Mouse (Mus musculus) embryonic fibroblast, embryonic 13.5 days (primary cell): Measurements from ENCODE around the gene Lhx4. TPM values are rescaled to one million over a fixed set of nuclear protein-coding genes. Genes with fewer than 3 reads are reported as not detected.

ENCODE experiments used
- H3K27ac ChIP-seq: 2 replicates; pipeline ENCODE4 v1.5.1; 2012; ENCODE audit warnings: low read length, control low read depth, inconsistent platforms; ENCODE audit not compliant: insufficient read depth
- H3K4me1 ChIP-seq: 2 replicates; pipeline ENCODE4 v1.6.1; 2011; ENCODE audit warnings: low read length; ENCODE audit not compliant: control insufficient read depth, insufficient read depth
- H3K4me3 ChIP-seq: 2 replicates; pipeline ENCODE4 v1.5.1; 2011; ENCODE audit warnings: mild to moderate bottlenecking, control low read depth, low read length; ENCODE audit not compliant: insufficient read depth
- CTCF ChIP-seq: IDR thresholded peaks from 2 replicates; pipeline ENCODE4 v1.5.1; 2011; ENCODE audit warnings: mild to moderate bottlenecking, control low read depth, low read length, moderate library complexity, borderline replicate concordance; ENCODE audit not compliant: insufficient read depth
- POLR2A ChIP-seq: IDR thresholded peaks from 2 replicates; pipeline ENCODE4 v1.6.1; 2011; ENCODE audit warnings: low read depth, mild to moderate bottlenecking, control low read depth, low read length, moderate library complexity
- polyA plus RNA-seq: library from polyadenylated mRNA; stranded (reverse); fragments of >200 nt; gene quantifications from 2 replicates; pipeline ENCODE4 v1.2.4, GENCODE M21; 2011; ENCODE audit warnings: low read depth; ENCODE audit not compliant: missing spikeins, insufficient read length

Lhx4 gene
- polyA plus RNA-seq, 1 experiment, result not detected

DNA sequence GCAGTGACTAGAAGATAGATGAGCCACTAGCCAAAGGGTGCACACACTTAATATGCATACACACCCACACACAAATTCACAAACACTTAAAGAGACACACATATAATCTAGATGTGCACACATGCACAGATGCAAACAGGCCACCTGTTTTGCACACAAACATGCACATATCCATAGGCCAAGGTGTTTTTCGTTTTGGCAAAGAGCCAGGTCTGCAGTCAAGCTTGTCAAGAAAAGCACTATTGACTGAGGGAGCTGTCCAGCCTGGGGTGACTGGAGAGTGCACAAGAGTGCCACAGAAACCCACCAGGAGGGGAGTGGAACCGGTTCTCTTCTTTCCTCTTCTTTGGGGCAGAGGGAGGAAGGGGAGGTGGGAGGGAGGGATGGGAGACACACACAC lies 20.3 kb downstream of the Lhx4 start:
- no peak for TF ChIP-seq POLR2A
- TF ChIP-seq CTCF, result no peak
- no peak overlapping the region for H3K27ac ChIP-seq
- no peaks in the 10 kb centered on the region for H3K4me1 ChIP-seq
- H3K4me3 ChIP-seq, result no peak overlapping the region

DNA sequence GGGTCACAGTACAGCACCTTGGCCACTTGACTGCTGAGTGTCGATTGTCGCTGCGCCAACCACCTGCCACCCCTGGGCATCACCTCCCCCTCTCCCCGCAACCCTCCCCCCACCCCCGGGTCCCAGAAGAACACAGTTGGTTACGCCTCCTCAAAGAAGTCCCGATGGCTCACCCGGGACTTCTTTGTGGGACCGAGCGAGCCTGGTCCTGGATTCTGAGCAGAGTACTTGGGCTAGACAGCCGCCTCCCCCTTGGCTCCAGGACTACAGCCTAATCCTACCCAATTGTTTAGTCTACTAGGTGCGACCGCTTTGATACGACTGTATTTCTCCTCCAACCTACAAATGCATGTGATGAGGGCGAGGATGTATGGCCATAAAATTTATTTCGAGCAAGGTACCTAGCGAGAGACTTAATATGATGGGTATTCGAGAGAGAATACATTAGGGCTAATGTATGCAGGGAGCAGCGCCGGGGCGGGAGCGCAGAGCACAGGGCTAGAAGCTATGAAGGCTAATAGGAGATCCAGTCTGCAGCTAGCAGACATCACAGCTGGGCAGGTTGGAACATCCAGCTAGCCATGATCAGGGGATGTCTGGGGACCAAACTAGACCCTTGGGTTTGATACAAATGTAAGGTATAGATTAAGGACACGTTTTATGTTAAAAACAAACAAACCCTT lies 22.2 kb downstream of the Lhx4 start:
- Histone ChIP-seq H3K27ac (no peak overlapping the region), H3K4me3 (no peak overlapping the region), H3K4me1 (no peaks in the 10 kb centered on the region)
- no peak for TF ChIP-seq CTCF
- TF ChIP-seq POLR2A, result no peak

DNA sequence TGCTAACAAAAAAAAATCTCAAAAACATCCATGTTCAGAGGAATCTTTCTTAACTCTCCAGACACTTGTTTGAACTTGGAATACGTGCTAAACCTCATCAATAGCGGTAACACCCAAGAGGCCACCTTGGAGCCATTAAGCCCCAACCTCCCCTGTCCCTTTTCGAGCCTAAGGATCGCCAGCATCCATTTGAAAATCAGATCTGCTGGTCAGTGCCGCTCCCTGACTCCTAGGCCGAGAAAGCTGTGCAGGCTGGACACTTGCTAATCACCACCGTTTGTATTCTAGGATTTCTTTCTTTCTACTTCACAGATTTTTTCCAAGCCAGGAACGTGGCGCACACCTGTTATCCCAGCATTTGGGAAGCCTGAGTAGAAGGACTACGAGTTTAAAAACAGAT lies 23.7 kb downstream of the Lhx4 start:
- H3K27ac ChIP-seq, result no peak overlapping the region
- H3K4me1 ChIP-seq, result no peaks in the 10 kb centered on the region
- H3K4me3 ChIP-seq, result no peak overlapping the region
- TF ChIP-seq CTCF (no peak), POLR2A (no peak)

DNA sequence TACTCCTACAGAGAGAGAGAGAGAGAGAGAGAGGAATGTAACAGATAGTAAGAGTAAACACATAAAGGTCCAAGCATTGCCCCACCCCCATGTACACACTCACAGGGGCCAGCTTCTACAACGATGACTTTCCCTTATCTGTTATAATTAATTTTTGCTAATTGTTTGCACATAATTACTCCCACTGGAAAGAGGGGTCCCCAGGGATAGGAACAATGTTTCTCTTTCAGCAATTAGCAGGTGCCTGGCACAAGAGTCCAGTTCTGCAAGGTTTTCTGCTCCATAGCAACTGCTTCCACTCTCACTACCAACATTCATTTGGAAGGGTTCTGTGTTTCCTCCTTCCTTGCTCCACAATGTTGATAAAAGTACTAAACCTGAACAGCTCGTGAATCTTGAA lies 25.6 kb downstream of the Lhx4 start:
- no peak overlapping the region for H3K27ac ChIP-seq
- no peak for TF ChIP-seq POLR2A
- TF ChIP-seq CTCF, result no peak
- H3K4me1 ChIP-seq, result no peaks in the 10 kb centered on the region
- no peak overlapping the region for H3K4me3 ChIP-seq

DNA sequence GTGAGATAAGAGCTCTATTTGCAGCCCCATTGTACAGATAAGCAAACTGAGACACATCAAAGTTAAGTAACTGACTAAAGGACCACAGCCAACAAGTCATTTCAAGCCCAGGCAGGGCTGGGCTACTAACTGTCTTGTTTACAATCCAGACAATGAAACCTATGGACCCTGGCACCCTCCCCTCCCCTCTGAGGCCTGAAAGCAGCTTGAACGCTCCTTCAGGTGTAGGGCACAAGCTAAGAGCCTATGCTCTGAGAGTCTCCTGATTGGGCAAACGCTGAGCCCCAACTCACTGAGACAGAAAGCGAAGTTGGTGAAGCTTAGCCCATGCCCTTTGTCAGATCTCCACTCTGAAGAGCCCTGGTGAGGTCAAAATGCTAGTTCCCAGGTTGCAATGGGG lies 27.2 kb downstream of the Lhx4 start:
- no peak for TF ChIP-seq POLR2A
- no peak for TF ChIP-seq CTCF
- H3K4me3 ChIP-seq, result no peak overlapping the region
- H3K4me1 ChIP-seq, result no peaks in the 10 kb centered on the region
- H3K27ac ChIP-seq, result no peak overlapping the region

DNA sequence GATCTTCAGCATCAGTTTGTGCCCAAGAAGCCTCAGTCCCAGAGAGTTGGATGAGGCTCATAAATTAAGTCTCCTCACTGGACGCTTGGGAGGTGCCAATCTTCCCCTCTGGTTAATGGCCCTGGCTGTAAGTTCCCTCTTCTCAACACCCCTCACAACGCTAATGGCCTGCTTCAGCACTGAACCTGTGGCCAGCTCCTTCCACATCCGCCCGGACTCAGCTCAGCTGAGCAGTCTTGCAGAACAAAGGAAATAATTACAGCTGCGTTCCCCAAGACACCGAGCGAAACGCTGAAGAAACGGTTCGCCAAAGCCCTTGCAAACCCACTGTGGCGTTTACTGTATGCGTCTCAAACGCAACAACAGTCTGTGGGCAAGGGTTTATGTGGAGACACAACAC lies 29.3 kb downstream of the Lhx4 start:
- no peak overlapping the region for H3K27ac ChIP-seq
- no peak overlapping the region for H3K4me3 ChIP-seq
- H3K4me1 ChIP-seq, result no peaks in the 10 kb centered on the region
- TF ChIP-seq CTCF, result no peak
- TF ChIP-seq POLR2A, result no peak

DNA sequence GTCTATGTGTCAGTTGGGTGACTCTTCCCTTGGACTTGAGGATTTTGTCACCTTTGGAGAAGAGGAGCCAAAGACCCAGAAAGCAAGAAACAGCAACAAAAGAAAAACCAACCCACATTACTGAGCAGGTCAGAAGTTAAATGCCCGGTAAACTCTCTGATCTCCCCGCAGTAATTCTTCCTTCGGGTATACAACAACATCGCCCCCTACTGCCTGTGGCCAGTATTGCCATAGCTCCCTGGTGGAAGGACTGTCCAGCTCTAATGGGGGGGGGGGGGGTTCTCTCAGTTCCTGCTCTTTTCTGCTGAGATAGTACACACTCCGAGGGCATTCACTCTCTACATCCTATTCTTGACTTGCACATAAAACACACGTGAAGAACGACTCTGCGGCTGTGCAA lies 30.0 kb downstream of the Lhx4 start:
- no peak overlapping the region for H3K27ac ChIP-seq
- H3K4me3 ChIP-seq, result no peak overlapping the region
- TF ChIP-seq POLR2A (no peak), CTCF (no peak)
- no peaks in the 10 kb centered on the region for H3K4me1 ChIP-seq

DNA sequence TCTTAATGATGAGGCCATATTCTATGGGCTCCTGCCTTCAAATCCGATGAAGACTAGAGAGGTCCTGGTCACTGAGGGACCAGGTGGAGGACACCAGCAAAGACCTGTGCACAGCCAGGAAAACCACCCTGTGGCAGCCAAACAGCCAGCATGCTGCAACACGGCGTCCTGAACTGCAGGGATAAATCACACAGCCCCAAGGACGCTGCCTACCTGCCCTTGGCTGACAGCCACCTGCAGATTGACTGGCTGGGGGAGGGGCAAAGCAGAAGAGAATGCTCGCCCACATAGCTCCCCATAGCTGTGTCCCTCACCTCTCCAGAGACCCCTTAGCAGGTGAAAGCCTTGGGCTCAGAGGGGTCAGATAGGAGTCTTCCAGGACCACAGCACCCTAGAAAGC lies 31.5 kb downstream of the Lhx4 start:
- no peak for TF ChIP-seq POLR2A
- TF ChIP-seq CTCF, result no peak

DNA sequence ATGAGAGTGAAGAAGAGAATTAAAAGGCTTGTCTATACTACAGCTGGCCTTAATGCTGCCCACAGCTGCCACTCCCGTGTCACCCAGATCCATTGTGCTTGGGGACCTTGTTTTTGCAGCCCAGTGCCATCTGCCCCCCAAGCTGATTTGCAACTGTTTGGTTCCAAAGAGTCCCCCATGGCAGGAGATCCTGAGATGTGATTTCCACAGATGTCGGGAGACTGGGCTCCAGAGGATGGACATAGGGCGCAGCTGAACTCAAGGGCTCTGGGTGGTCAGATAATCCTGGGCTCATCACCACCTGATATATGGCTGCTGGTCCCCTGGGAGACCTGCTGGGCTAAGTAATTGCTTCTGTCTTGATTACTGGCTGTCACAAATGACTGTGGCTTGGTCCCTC lies 32.6 kb downstream of the Lhx4 start:
- Histone ChIP-seq H3K27ac (no peak overlapping the region), H3K4me3 (no peak overlapping the region), H3K4me1 (no peaks in the 10 kb centered on the region)
- TF ChIP-seq POLR2A (no peak), CTCF (no peak)

More for the DNA sequence above, 31.5 kb downstream of the Lhx4 start:
- Histone ChIP-seq H3K27ac (no peak overlapping the region), H3K4me1 (no peaks in the 10 kb centered on the region), H3K4me3 (no peak overlapping the region)

DNA sequence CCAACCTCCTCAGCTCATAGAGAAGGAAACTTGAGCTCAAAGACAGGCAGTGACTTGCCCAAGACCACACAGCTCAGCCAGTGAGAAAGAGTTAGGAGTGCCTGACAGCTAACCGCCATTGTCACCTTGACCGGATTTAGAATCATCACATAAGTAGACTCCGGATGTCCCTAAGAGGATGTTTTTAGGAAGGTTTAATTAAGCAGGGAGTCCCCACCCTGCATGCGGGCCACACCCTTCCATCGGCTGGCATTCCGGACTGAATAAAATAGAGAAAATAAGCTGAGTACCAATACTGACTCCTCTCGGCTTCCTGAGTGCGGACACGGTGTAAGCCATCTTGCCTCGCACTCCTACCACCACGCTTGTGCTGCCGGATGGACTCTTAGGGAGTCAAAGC lies 34.2 kb downstream of the Lhx4 start:
- no peaks in the 10 kb centered on the region for H3K4me1 ChIP-seq
- H3K4me3 ChIP-seq, result no peak overlapping the region
- TF ChIP-seq CTCF (no peak), POLR2A (no peak)
- no peak overlapping the region for H3K27ac ChIP-seq

DNA sequence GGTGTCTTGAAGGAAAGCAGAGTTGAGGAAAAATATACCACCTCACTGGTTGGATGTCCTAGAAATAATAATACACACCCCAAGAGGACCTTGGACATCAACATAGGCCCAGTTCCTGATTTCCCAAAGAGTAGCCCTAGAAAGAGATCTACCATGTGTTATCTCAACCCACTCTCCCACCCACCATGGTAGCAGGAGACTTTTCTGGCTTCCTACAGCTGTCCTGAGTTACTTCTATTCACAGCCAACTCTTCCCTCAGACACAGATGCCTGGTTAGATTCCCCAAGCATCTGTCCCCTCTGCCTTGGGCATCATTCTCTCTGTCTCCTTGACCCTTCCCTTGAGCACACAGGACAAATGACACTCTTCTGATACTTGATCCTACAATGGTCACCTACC lies 36.1 kb downstream of the Lhx4 start:
- Histone ChIP-seq H3K27ac (no peak overlapping the region), H3K4me3 (no peak overlapping the region), H3K4me1 (no peaks in the 10 kb centered on the region)
- no peak for TF ChIP-seq CTCF
- TF ChIP-seq POLR2A, result no peak
